Mouse (Mus musculus): ENCODE data around the gene Esm1. TPM values are rescaled to one million over a fixed set of nuclear protein-coding genes. Genes with fewer than 3 reads are reported as not detected.

The Esm1 gene
- total and polyA plus RNA-seq, 3 experiments = not detected

DNA sequence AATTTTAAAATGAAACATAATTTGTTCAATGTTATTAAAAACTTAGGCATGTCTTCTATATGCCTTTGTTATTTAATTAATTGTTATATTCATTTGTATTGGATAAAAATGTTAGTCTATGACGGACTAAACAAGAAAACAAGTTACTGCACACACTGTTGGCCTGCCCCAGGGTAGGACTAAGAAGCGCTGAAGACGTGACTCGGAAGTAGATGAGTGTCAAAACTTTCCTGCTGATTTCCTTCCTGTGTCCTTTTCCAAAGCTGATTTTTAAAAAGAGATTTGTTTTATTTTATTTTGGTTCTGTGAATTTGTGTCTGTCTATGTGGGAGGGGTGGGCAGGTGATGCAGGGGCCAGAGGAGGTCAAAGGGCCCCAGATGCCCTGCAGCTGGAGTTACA lies 25.7 kb upstream of the Esm1 start:
- DNase-seq (ENCODE audit: low spot score) (no peak), ATAC-seq (ENCODE audit: extremely low read depth, insufficient number of reproducible peaks, low FRiP score, poor library complexity, severe bottlenecking) (no peak)
- no peaks in the 10 kb centered on the region for H3K36me3 ChIP-seq (replicated peaks)
- H3K9me3 ChIP-seq (replicated peaks) = peaks cover 2% of the 10 kb centered on the region; the same call in 1 of the 2 replicates
- TF ChIP-seq TAL1 (conservative IDR thresholded peaks at IDR 0.05; ENCODE audit: low read depth, low read length) = no peak
- TF ChIP-seq GATA1 (IDR thresholded peaks at IDR 0.05; ENCODE audit: borderline replicate concordance, low read length) = no peak
- no peak for TF ChIP-seq CTCF (IDR thresholded peaks at IDR 0.05; ENCODE audit: low read depth, low read length)
- TF ChIP-seq POLR2AphosphoS5 (IDR thresholded peaks at IDR 0.05; ENCODE audit: insufficient replicate concordance, low read depth, low read length) = no peak
- no peak for TF ChIP-seq GATA2 (IDR thresholded peaks at IDR 0.05; ENCODE audit: borderline replicate concordance, low read depth, low read length)
- H3K4me1 ChIP-seq (ENCODE audit: insufficient read depth, low read depth, low read length) = no peaks in the 10 kb centered on the region
- H3K27me3 ChIP-seq (ENCODE audit: insufficient read depth, low read length) = no peaks in the 10 kb centered on the region
- H3K4me3 ChIP-seq (ENCODE audit: low read depth, low read length) = no peak overlapping the region

DNA sequence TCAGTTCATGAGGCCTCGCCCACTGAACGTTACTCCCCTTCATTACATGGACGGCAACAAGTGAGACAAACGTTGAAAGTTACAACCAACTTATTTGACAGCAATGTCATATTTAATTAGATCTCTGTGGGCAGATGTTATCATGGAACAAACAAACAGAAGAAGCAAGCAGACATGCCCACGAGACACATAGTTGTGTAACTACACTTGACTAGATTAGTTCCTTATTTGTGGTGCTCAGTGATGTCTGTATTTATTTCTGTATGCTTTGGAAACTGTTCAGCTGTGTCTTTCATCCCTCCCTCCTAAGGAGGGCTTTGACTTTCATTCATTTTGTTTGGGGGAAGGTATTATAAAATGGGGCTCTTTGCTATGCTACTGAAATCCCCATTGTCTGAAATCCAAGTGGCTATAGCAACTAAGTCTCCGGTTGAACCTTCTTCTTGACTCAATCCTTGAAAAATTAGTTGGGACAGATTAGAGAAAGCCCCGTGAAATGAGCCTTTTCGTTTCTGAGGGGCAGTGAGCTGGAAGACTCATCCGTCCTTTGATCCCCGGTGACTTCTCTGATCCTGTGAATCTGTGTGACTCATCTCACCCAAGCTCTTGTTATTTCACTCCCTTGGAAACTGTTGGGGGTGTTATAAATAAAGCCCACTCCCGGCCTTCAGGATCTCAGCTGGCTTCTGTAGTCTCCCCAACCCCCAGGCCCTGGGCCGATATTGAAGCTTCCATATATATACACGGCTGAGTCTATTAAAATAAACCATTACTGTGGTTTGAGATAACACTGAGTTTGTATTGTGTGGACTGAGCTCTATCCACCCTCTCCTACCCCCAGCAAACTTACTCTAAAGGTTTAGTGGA lies 12.4 kb upstream of the Esm1 start:
- Histone ChIP-seq H3K27me3 (ENCODE audit: insufficient read depth, low read length) (peaks cover 2% of the 10 kb centered on the region; the same call in 1 of the 2 replicates), H3K9me3 (replicated peaks) (no peaks in the 10 kb centered on the region), H3K4me1 (ENCODE audit: insufficient read depth, low read depth, low read length) (no peaks in the 10 kb centered on the region), H3K4me3 (ENCODE audit: low read depth, low read length) (no peak overlapping the region), H3K36me3 (replicated peaks) (no peaks in the 10 kb centered on the region)
- TF ChIP-seq GATA1 (IDR thresholded peaks at IDR 0.05; ENCODE audit: borderline replicate concordance, low read length) = no peak
- TF ChIP-seq POLR2AphosphoS5 (IDR thresholded peaks at IDR 0.05; ENCODE audit: insufficient replicate concordance, low read depth, low read length) = no peak
- TF ChIP-seq TAL1 (conservative IDR thresholded peaks at IDR 0.05; ENCODE audit: low read depth, low read length) = no peak
- TF ChIP-seq CTCF (IDR thresholded peaks at IDR 0.05; ENCODE audit: low read depth, low read length) = no peak
- TF ChIP-seq GATA2 (IDR thresholded peaks at IDR 0.05; ENCODE audit: borderline replicate concordance, low read depth, low read length) = no peak
- DNase-seq (ENCODE audit: low spot score) = no peak
- ATAC-seq (ENCODE audit: extremely low read depth, insufficient number of reproducible peaks, low FRiP score, poor library complexity, severe bottlenecking) = no peak

DNA sequence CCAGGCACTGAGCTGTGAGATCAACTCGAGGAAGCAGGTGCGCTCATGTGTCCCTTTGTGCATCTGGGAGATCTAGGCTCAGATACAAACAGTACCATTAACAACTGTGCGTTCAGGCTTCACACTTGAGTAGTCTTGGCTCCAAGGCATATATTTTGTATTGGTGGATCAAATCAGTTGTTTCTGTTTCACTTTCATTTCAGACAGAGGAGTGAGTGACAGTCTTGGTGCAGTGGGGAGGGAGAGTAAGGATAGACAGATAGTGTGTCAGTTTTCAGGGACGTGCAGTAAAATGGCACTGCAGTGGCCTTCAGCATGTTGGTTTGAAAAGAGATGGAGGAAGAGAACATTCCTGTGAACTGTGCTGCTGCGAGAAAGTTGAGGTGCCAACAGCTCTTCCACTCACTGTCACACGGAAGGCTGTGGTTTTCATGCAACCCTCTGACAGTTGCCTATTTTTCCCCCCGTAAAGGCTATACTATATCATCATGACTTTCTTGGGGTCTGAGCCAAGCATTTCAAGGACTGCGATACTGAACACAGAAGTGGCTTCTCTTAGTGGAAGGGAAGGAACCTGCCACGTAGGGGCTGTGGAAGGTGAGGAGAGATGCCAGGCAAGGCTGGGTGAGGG lies 11.5 kb upstream of the Esm1 start:
- H3K9me3 ChIP-seq (replicated peaks) = no peaks in the 10 kb centered on the region
- ATAC-seq (ENCODE audit: extremely low read depth, insufficient number of reproducible peaks, low FRiP score, poor library complexity, severe bottlenecking) = no peak
- H3K4me1 ChIP-seq (ENCODE audit: insufficient read depth, low read depth, low read length) = no peaks in the 10 kb centered on the region
- no peaks in the 10 kb centered on the region for H3K36me3 ChIP-seq (replicated peaks)
- no peak for DNase-seq (ENCODE audit: low spot score)
- TF ChIP-seq GATA2 (IDR thresholded peaks at IDR 0.05; ENCODE audit: borderline replicate concordance, low read depth, low read length) = no peak
- TF ChIP-seq TAL1 (conservative IDR thresholded peaks at IDR 0.05; ENCODE audit: low read depth, low read length) = no peak
- no peak for TF ChIP-seq POLR2AphosphoS5 (IDR thresholded peaks at IDR 0.05; ENCODE audit: insufficient replicate concordance, low read depth, low read length)
- no peak for TF ChIP-seq GATA1 (IDR thresholded peaks at IDR 0.05; ENCODE audit: borderline replicate concordance, low read length)
- H3K4me3 ChIP-seq (ENCODE audit: low read depth, low read length) = no peak overlapping the region
- peaks cover 2% of the 10 kb centered on the region; the same call in 1 of the 2 replicates for H3K27me3 ChIP-seq (ENCODE audit: insufficient read depth, low read length)

DNA sequence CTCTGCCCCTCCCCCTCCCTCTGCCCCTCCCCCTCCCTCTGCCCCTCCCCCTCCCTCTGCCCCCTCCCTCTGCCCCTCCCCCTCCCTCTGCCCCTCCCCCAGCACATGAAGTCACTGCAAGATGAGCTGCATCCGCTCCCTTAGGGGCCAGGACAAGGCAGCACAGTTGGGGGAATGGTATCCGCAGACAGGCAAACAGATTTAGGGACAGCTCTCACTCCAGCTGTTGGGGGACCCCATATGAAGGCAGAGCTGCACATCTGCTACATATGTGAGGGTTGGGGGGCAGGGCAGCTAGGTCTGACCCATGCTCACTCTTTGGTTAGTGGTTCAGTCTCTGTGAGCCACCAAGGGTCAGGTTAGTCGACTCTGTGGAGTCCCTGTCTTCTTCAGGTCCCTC lies 10.1 kb upstream of the Esm1 start:
- Histone ChIP-seq H3K4me1 (ENCODE audit: insufficient read depth, low read depth, low read length) (no peaks in the 10 kb centered on the region), H3K9me3 (replicated peaks) (no peaks in the 10 kb centered on the region), H3K4me3 (ENCODE audit: low read depth, low read length) (no peak overlapping the region), H3K36me3 (replicated peaks) (no peaks in the 10 kb centered on the region), H3K27me3 (ENCODE audit: insufficient read depth, low read length) (peaks cover 2% of the 10 kb centered on the region; the same call in 1 of the 2 replicates)
- DNase-seq (ENCODE audit: low spot score) (no peak), ATAC-seq (ENCODE audit: extremely low read depth, insufficient number of reproducible peaks, low FRiP score, poor library complexity, severe bottlenecking) (no peak)
- no peak for TF ChIP-seq TAL1 (conservative IDR thresholded peaks at IDR 0.05; ENCODE audit: low read depth, low read length)
- TF ChIP-seq POLR2AphosphoS5 (IDR thresholded peaks at IDR 0.05; ENCODE audit: insufficient replicate concordance, low read depth, low read length) = no peak
- no peak for TF ChIP-seq CTCF (IDR thresholded peaks at IDR 0.05; ENCODE audit: low read depth, low read length)
- no peak for TF ChIP-seq GATA1 (IDR thresholded peaks at IDR 0.05; ENCODE audit: borderline replicate concordance, low read length)
- TF ChIP-seq GATA2 (IDR thresholded peaks at IDR 0.05; ENCODE audit: borderline replicate concordance, low read depth, low read length) = no peak

DNA sequence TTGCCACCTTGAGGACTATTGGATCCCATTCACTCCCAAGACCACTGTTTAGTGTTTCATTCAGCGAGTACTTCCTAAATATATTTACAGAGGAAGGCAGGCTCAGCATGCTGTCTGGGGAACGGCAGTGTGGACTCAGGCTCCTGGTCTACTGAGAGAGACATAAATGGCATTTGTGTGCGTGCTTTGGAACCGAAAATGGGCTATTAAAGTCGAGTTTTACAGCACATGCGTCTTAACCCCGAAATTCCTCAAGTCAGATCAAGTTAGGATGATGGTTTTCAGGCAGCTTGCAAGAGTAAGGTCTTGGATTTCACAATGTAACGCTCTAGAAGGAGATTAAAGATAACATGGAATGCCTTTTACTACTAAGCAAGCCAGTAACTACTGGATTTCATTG lies 8.7 kb upstream of the Esm1 start:
- DNase-seq (ENCODE audit: low spot score) (no peak), ATAC-seq (ENCODE audit: extremely low read depth, insufficient number of reproducible peaks, low FRiP score, poor library complexity, severe bottlenecking) (no peak)
- Histone ChIP-seq H3K9me3 (replicated peaks) (no peaks in the 10 kb centered on the region), H3K4me3 (ENCODE audit: low read depth, low read length) (no peak overlapping the region), H3K4me1 (ENCODE audit: insufficient read depth, low read depth, low read length) (no peaks in the 10 kb centered on the region), H3K36me3 (replicated peaks) (no peaks in the 10 kb centered on the region), H3K27me3 (ENCODE audit: insufficient read depth, low read length) (peaks cover 2% of the 10 kb centered on the region; the same call in 1 of the 2 replicates)
- TF ChIP-seq POLR2AphosphoS5 (IDR thresholded peaks at IDR 0.05; ENCODE audit: insufficient replicate concordance, low read depth, low read length) = no peak
- TF ChIP-seq GATA2 (IDR thresholded peaks at IDR 0.05; ENCODE audit: borderline replicate concordance, low read depth, low read length) = no peak
- TF ChIP-seq GATA1 (IDR thresholded peaks at IDR 0.05; ENCODE audit: borderline replicate concordance, low read length) = no peak
- no peak for TF ChIP-seq TAL1 (conservative IDR thresholded peaks at IDR 0.05; ENCODE audit: low read depth, low read length)
- no peak for TF ChIP-seq CTCF (IDR thresholded peaks at IDR 0.05; ENCODE audit: low read depth, low read length)

DNA sequence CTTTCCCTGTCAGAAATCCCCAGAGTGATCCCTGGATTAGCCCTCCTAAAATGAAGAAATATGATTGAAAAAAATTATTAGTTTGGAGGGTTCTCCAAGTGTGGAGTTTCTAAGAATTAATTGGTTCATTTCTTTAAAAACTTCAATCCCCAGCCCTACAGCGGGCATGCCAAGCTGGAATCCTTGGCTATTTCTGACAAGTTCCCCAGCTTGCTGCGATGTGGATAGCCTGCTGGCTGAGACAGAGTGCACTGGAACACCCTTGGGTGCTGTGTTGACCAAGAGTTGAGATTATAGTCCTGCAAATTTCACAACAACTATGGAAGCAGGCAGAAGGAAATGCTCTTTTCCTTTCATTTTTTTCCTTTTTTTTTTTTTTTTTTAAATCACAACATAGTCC lies 7.8 kb upstream of the Esm1 start:
- Histone ChIP-seq H3K9me3 (replicated peaks) (no peaks in the 10 kb centered on the region), H3K4me1 (ENCODE audit: insufficient read depth, low read depth, low read length) (no peaks in the 10 kb centered on the region), H3K27me3 (ENCODE audit: insufficient read depth, low read length) (no peaks in the 10 kb centered on the region; the same call in 1 of the 2 replicates), H3K36me3 (replicated peaks) (no peaks in the 10 kb centered on the region), H3K4me3 (ENCODE audit: low read depth, low read length) (no peak overlapping the region)
- no peak for DNase-seq (ENCODE audit: low spot score)
- no peak for TF ChIP-seq CTCF (IDR thresholded peaks at IDR 0.05; ENCODE audit: low read depth, low read length)
- no peak for TF ChIP-seq TAL1 (conservative IDR thresholded peaks at IDR 0.05; ENCODE audit: low read depth, low read length)
- TF ChIP-seq GATA1 (IDR thresholded peaks at IDR 0.05; ENCODE audit: borderline replicate concordance, low read length) = no peak
- TF ChIP-seq GATA2 (IDR thresholded peaks at IDR 0.05; ENCODE audit: borderline replicate concordance, low read depth, low read length) = no peak
- TF ChIP-seq POLR2AphosphoS5 (IDR thresholded peaks at IDR 0.05; ENCODE audit: insufficient replicate concordance, low read depth, low read length) = no peak
- ATAC-seq (ENCODE audit: extremely low read depth, insufficient number of reproducible peaks, low FRiP score, poor library complexity, severe bottlenecking) = no peak
